Mouse (Mus musculus) ovary, postnatal 10 days (tissue): ENCODE measurements around the gene Nfya.

Experiments used
- DNase-seq: peaks from one replicate; pipeline ENCODE4 v3.0.0; 2022; ENCODE audit warnings: low spot score

The Nfya gene

GRCm38 (mm10) chr17:48409380-48410298 is at the start of gene Nfya, which contains the start of gene Oard1:
Gene Nfya, minus strand, starts transcription at chr17:48409906.
Gene Oard1, plus strand, starts transcription at chr17:48410014.
- DNase-seq, result peak; percentile 100

DNA sequence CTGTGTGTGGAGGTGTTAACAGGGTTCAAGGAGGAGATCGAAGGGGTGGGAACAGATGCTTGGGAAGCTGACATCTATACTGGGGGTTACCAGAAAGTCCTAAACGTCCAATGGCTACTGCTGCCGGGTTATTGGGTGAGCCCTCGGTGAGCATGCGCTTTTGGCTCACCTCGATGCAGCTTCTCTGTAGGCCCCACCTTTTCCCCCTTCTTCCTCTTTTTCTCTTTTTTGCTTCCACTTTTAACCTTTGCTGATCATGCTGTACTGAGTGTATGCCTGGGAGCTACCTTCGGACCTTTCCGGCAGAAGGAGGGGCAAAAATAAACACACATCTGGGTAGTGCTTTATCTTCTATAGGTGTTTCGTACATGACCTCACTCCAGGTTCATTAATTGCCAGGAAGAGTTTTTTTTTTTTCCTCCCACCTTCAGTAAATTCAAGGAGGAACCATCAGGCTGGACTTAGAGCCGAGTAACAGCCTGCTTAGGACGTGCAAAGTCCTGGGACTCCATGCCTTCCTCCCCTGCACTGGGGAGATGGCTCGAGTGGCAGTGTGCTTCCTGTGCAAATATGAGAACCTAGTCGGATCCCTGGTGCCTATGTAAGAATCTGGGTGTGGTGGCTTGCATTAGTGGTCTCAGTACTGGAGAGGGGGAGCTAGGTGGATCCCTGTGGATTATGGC is 48.4 kb upstream of the Nfya start:
- DNase-seq, result no peak

DNA sequence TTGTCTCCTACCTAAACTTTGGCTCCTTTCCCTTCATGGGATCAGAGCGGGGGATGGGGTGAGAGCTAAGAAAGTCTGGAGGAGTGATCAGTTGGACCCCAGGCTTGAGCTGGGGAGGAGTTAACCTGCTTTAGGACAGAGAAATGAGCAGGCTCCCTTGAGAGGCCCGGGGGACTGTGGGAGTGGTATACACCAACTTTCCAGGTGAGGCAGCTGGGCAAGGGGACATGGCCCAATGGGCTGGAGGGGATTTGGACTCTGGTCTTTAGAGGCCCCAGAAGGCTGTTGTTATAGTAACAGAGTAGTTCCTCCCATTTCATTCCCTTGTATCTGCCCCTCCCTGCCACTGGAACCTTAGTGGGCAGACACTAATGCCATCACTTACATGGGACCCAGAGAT is 46.2 kb upstream of the Nfya start:
- no peak for DNase-seq

DNA sequence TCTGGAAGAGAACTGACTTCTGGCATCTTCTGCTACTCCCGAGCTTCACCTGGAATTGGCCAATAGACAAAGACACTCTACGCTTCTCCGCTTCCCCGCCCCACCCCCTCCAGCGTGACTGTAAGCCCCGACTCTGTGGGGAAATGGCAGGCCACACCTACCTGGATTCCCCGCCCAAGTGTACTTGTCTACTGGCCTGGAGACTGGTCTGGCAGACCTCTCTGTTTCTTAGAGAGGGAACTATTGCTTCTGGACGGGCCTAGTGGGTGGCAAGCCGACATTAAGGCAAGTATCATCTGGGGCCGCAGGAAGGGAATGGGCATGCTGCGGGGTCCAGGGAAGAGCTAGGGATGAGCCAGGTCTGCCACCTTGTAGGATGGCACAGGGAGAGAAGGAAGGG is 45.0 kb upstream of the Nfya start, which contains the start of gene Unc5cl:
Gene Unc5cl, plus strand, starts transcription at position 214 of the 400 bp plus-strand sequence.
- no peak for DNase-seq

GRCm38 (mm10) chr17:48454190-48454589 is 44.5 kb upstream of the Nfya start:
- no peak for DNase-seq

DNA sequence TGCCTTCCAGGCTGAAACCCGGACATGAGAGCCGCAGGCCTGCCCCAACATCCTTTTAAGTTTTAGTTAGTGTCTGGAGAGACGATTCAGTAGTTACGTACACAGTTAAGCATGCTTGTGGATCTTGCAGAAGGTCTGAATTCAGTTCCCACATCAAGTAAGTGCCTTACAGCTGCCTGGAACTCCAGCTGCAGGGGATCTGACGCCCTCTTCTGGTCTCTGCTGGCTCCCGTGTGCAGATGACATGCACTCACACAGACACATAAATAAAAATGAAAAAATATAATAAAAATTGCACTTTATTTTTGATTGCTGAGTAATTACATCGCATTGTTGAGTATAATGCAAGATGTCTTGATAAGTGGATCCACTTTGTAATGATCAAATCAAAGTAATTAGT is 43.8 kb upstream of the Nfya start:
- no peak for DNase-seq

- no peak for DNase-seq
These were observed 42.2 kb upstream of the Nfya start for GRCm38 (mm10) chr17:48451753-48452444.

- DNase-seq, result no peak
These were observed 41.6 kb upstream of the Nfya start, which contains the start of gene Tspo2 for GRCm38 (mm10) chr17:48451353-48451675. Gene Tspo2, minus strand, starts transcription at chr17:48451522.

DNA sequence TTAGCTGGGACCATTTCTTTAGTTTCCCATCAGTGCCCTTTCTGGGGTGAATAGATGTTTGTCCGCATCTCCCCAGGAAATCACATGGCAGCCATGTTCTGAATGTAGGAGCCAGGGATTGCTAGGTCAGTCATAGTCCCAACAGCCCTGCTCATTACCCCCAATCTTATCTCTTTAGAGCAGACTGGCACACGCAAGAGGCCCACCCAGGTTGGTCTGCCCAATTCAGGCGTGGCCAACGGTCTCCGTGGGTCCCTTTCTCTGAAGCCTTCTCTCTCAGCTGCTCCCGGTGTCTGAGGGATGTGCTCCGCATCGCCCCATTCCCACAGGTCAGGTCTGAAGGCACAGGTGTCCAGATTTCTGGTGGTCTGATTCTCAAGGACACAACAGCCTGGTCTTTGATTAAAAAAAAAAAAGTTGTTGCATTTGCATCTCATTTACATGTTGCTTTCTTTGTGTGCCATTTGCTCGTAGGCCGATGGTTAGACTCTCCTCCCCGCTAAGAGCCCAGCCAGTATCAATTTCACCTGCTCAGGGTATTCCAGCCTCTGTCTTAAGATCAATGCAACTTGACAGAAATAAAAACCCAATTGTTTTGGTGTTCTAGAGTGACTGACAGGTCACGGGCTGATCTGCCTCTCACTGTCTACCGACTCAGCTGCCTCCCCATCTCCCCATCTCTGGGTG is 41.1 kb upstream of the Nfya start:
- no peak for DNase-seq

DNA sequence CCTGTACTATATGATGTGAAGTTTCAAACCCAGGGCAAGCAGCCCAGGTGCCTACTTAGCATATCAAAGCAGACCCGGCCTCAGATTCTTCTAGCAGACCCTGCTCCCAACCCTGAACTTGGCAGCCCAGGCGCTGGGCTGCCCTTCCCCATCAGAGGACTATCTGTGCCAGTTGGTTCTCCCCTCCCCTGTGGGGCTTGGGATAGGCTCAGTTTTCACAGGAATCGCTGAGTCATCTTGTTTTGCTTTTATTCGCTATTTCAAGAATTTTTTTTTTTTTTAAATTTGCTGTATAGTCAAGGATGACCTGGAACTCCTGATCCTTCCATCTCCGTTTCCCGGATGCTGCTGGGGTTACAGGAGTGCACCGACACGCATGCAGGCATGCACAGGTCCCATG is 38.0 kb upstream of the Nfya start:
- DNase-seq, result no peak

DNA sequence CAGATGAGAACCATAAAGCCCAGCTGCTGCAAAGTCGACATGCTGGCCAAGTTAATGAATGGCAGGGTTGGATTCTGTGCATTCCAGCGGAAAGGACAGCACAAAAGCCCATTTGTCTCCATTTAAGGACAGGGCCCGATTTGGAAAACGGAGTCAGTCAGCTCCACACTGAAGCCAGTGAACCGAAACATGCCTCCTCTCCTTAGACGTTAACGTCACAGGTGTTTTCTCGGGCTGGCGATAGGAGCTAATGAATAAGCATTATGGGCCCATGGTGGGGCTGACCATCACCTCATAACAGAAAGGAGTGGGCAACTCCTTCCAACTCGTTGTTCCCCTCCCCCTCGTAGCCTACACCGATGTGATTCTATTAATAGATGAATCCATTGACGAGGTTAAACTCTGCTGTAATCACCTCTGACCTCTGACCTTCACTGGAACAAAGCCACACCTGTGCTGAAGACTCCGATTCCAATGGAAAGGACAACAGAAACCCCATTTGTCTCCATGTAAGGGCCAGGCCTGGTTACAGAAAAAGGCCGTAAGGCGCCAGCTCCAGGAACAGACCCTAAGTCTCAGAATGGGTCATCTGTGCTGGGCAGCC is 33.9 kb upstream of the Nfya start:
- DNase-seq, result no peak

GRCm38 (mm10) chr17:48442745-48443457 is 33.2 kb upstream of the Nfya start:
- no peak for DNase-seq

- DNase-seq, result no peak
These were observed 27.8 kb upstream of the Nfya start for GRCm38 (mm10) chr17:48437421-48437911.

DNA sequence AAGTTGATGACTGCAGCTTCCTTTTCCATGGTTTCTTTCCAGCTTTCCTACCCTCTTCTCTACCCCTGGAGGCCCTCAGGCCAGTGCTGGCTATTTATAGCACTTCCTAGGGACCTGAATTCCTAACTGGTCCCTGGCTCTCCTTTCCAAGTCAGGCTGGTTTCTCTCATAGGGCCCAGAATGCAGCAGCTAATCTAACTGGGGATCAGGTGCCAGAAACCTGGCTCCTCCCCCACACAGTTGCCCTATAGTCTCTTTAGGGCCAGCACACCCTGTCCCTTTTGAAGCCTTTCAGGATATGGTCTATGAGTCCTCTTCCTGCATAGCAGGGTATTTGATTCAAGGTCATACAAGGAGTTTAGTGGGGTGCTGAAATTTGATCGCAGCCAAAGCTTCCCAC is 26.8 kb upstream of the Nfya start:
- no peak for DNase-seq

GRCm38 (mm10) chr17:48434479-48434878 is 24.8 kb upstream of the Nfya start:
- DNase-seq, result no peak

DNA sequence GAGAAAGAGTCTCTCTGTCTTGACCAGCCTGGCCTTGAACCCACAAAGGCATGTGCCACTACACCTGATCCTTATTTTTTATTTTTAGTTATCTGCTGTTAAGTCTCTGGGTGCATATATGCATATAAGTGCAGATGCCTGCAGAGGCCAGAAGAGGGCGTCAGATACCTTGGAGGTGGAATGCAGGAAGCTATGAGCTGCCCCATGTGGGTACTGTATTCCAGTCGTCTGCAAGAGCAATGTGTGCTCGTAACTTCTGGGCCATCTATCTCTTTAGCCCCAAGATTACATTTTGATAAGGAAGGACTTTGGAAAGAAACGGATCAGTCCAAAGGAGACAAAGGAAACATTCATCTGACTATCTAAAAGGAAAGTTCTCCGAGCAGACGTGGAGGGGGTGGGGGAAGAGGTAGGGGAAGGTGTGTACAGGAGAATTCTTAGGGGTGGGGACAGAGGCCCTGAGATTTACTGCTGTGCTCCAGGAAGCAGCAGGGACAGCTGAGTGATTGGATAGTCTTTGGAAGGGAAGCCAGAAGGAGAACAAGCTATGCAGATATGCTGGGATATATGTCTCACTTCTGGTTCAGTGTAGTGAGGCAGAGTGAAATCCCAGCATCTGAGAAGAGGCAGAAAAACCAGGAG is 24.1 kb upstream of the Nfya start:
- no peak for DNase-seq

DNA sequence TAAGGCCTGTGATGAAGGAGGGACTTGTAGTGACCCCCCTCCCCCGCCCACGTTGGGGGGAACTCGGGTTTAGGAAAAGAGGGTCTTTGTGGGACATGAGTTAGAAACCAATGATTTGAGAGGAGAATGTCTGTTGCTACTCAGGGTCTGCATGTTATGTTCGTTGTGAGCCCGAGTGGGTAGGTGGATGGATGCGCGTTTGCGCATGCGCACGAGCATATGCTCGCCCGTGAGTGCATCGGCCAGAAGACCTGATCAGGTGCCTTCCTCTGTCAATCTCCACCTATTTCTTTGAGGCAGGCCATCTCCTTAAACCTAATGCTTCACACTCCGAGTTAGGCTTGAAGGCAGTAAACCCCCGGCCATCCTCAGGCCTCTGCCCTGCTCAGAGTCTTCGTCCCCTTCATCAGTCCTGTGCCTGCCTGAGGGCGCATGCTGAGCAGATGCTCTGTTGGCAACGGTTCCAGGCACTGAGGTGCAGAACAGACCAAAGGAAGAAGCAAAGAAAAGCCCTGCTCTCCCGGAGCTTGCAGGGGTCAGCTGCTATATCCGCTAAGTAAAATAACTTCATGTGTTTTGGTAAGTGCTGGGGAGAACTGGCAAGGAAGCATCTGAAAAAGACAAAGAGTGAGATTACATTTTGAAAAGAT is 23.4 kb upstream of the Nfya start:
- DNase-seq, result no peak

DNA sequence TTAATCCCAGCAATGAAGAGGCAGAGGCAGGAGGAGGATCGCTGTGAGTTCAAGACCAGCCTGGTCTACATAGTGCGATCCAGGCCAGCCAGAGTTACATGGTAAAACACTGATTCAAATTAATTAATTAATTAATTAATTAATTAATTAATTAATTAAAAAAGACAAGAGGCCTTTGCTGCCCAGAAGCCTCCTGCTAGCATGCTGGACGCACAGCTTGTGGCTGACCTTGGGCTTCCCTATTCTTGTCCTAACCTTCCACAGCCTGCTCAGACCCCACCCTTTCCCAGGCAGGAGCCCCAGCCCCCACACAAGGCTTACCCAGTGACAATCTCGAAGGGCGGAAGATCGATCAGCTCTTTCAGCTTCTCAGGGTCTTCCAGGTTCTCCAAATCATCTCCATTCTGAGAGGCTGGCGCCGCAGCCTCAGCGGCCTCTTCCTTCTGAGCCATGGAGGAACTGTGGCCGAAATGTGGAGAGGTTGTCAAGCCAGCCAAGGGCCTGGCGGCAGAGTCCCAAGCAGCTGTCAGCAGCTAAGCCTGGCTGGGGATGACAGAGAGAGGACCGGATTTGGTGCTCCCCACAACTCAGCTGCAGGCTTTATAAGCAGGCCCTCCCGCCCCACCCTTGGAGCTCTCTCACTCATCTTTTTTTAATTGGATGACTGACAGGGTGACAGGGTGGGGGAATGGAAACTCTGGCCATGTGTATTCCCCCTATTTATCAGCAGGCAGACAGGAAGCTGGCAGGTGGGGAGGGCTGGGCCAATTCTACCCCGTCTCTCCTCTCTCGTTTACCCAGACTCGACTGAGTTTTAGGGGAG is 22.7 kb upstream of the Nfya start, which contains the start of gene Apobec2:
Gene Apobec2, minus strand, starts transcription at position 773 of the 823 bp plus-strand sequence.
- DNase-seq, result no peak

GRCm38 (mm10) chr17:48431054-48431453 is 21.3 kb upstream of the Nfya start:
- no peak for DNase-seq
